Mouse (Mus musculus) brain, embryonic 14.5 days (tissue): ENCODE measurements around the gene Acsl6.

ENCODE experiments used
- CTCF ChIP-seq: fragments of 200-500 bp; IDR thresholded peaks from 2 replicates; pipeline ENCODE4 v1.5.1; 2012; ENCODE audit warnings: inconsistent platforms, mild to moderate bottlenecking, moderate library complexity, borderline replicate concordance; ENCODE audit not compliant: insufficient read depth, insufficient read length; ENCODE audit errors: extremely low read depth
- POLR2A ChIP-seq: fragments of 200-500 bp; IDR thresholded peaks from 2 replicates; pipeline ENCODE4 v1.6.1; 2012; ENCODE audit warnings: mild to moderate bottlenecking, inconsistent platforms, borderline replicate concordance; ENCODE audit not compliant: poor library complexity, insufficient read depth, insufficient read length, severe bottlenecking; ENCODE audit errors: extremely low read depth

DNA sequence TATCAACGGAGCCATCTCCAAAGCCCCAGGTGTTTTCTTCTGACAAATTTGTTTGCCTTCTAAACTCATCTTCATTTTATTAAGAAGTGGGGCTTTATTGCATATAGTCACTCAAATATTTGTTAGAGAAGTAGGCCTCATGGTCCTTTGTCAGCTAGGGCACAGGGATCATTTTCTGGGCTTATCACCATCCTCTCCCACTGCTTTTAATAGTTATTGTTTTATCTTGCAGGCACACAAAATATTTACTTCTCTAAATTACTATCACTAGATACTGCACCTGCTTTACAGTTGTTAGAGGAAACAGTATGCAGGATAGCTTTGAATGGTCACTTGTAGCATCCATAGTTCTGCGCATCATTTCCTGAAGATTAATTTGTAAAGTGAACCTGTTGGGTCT lies 11.4 kb upstream of the Acsl6 start:
- no peak for TF ChIP-seq POLR2A
- no peak for TF ChIP-seq CTCF
